Mouse (Mus musculus) testis, postnatal 14 days (tissue): ENCODE measurements at regions not wholly inside any gene's neighbourhood (a gene's known extent, or its start where the extent isn't known, plus 50 kb on each side); places are given as distances from the start of the nearest gene placed in this dataset.

Source experiments
- DNase-seq: peaks from one replicate; pipeline ENCODE4 v3.0.0; 2021; ENCODE audit warnings: low spot score

GRCm38 (mm10) chr19:14344467-14344866 lies 253.4 kb downstream of the Tle4 start:
- DNase-seq = no peak

GRCm38 (mm10) chr19:14347026-14347425 lies 250.8 kb downstream of the Tle4 start:
- DNase-seq = no peak

- no peak for DNase-seq
These were observed 250.4 kb downstream of the Tle4 start for GRCm38 (mm10) chr19:14347429-14347828.

- no peak for DNase-seq
These were observed 248.1 kb downstream of the Tle4 start for GRCm38 (mm10) chr19:14349753-14350152.

- no peak for DNase-seq
These were observed 246.0 kb downstream of the Tle4 start for GRCm38 (mm10) chr19:14351728-14352340.

- no peak for DNase-seq
These were observed 245.3 kb downstream of the Tle4 start for GRCm38 (mm10) chr19:14352551-14352950.

GRCm38 (mm10) chr19:14353151-14353550 lies 244.7 kb downstream of the Tle4 start:
- no peak for DNase-seq

GRCm38 (mm10) chr19:14355128-14355527 lies 242.7 kb downstream of the Tle4 start:
- DNase-seq = no peak

- DNase-seq = no peak
These were observed 241.9 kb downstream of the Tle4 start for GRCm38 (mm10) chr19:14355946-14356345.

GRCm38 (mm10) chr19:14360611-14361010 lies 237.2 kb downstream of the Tle4 start:
- DNase-seq = no peak

- DNase-seq = no peak
These were observed 228.7 kb downstream of the Tle4 start for GRCm38 (mm10) chr19:14369098-14369604.

- no peak for DNase-seq
These were observed 226.5 kb downstream of the Tle4 start for GRCm38 (mm10) chr19:14371360-14371759.

- DNase-seq = no peak
These were observed 223.9 kb downstream of the Tle4 start for GRCm38 (mm10) chr19:14373996-14374395.

- no peak for DNase-seq
These were observed 217.0 kb downstream of the Tle4 start for GRCm38 (mm10) chr19:14380898-14381297.

GRCm38 (mm10) chr19:14387796-14388195 lies 210.1 kb downstream of the Tle4 start:
- DNase-seq = no peak

- no peak for DNase-seq
These were observed 209.3 kb downstream of the Tle4 start for GRCm38 (mm10) chr19:14388539-14388938.

GRCm38 (mm10) chr19:14389881-14390837 lies 207.7 kb downstream of the Tle4 start:
- DNase-seq = no peak

GRCm38 (mm10) chr19:14390914-14391313 lies 206.9 kb downstream of the Tle4 start:
- DNase-seq = no peak
